Mouse (Mus musculus) liver, embryonic 11.5 days (tissue): Measurements from ENCODE around the gene Naa38. TPM values are rescaled to one million over a fixed set of nuclear protein-coding genes. Genes with fewer than 3 reads are reported as not detected.

ENCODE experiments used
- ATAC-seq: fragments of 200-750 bp; cut with Nextera tagmentation; replicated peaks from 2 replicates; pipeline ENCODE4 v1.8.0; 2017; ENCODE audit warnings: moderate number of reproducible peaks, mild to moderate bottlenecking, moderate TSS enrichment, moderate library complexity; ENCODE audit not compliant: low FRiP score
- DNase-seq: peaks from one replicate; pipeline ENCODE4 v3.0.0-alpha.2; 2017; ENCODE audit warnings: low spot score
- H3K27ac ChIP-seq: fragments of 300-500 bp; sonication (generic); 2 replicates; pipeline ENCODE4 v1.5.1; 2014; ENCODE audit warnings: mild to moderate bottlenecking, low read depth, low read length, control low read depth
- H3K27me3 ChIP-seq: fragments of 300-500 bp; sonication (generic); replicated peaks from 2 replicates; pipeline ENCODE4 v1.6.1; 2014; ENCODE audit warnings: low read length, mixed read lengths; ENCODE audit not compliant: control insufficient read depth, insufficient read depth
- H3K36me3 ChIP-seq: fragments of 300-500 bp; sonication (generic); 2 replicates; pipeline ENCODE4 v1.6.1; 2014; ENCODE audit warnings: mild to moderate bottlenecking, low read length, moderate library complexity, mixed read lengths; ENCODE audit not compliant: control insufficient read depth, insufficient read depth
- H3K4me1 ChIP-seq: fragments of 300-500 bp; sonication (generic); replicated peaks from 2 replicates; pipeline ENCODE4 v1.6.1; 2014; ENCODE audit warnings: low read length, mixed read lengths; ENCODE audit not compliant: control insufficient read depth, insufficient read depth
- H3K4me2 ChIP-seq: fragments of 300-500 bp; sonication (generic); 2 replicates; pipeline ENCODE4 v1.6.1; 2014; ENCODE audit warnings: mild to moderate bottlenecking, control low read depth, moderate library complexity
- H3K4me3 ChIP-seq: fragments of 300-500 bp; sonication (generic); 2 replicates; pipeline ENCODE4 v1.5.1; 2014; ENCODE audit warnings: low read depth, low read length, control low read depth
- H3K9ac ChIP-seq: fragments of 300-500 bp; sonication (generic); 2 replicates; pipeline ENCODE4 v1.6.1; 2014; ENCODE audit warnings: low read depth, low read length, control low read depth
- H3K9me3 ChIP-seq: fragments of 300-500 bp; sonication (generic); 2 replicates; pipeline ENCODE4 v1.6.1; 2016; ENCODE audit warnings: low read length, inconsistent platforms, mixed read lengths; ENCODE audit not compliant: control insufficient read depth
- WGBS: fragments of 180-500 bp; shearing (Covaris S2); extraction: QIAGEN DNeasy Blood & Tissue Kit; methylation state at CpG from one replicate; pipeline ENCODE4 v1.1.7; 2014; 5-methylcytosine and 5-hydroxymethylcytosine counted together
- polyA plus RNA-seq: library from polyadenylated mRNA; unstranded; fragments of >200 nt; fragmentation: Nextera tagmentation; extraction: Ambion mirVana; gene quantifications from 2 replicates; pipeline ENCODE4 v1.2.1, GENCODE M21; 2014

The Naa38 gene
- polyA plus RNA-seq, 1 experiment from 2014 or later: 178 TPM

GRCm38 (mm10) chr11:69414421-69415326, 19.4 kb downstream of the Naa38 start:
- H3K4me2 ChIP-seq: peak overlapping the region; percentile 97
- peak overlapping the region; percentile 96 for H3K27ac ChIP-seq
- no peak for DNase-seq
- H3K27me3 ChIP-seq: no peaks in the 10 kb centered on the region
- peak overlapping the region; percentile 81 for H3K9ac ChIP-seq
- H3K4me1 ChIP-seq: peaks cover 65% of the 10 kb centered on the region
- H3K36me3 ChIP-seq: no peaks in the 10 kb centered on the region
- WGBS: 35% methylated on average over 4 of the region's 4 CpGs
- peak overlapping the region; percentile 64 for H3K4me3 ChIP-seq
- no peak for ATAC-seq
- H3K9me3 ChIP-seq: no peaks in the 10 kb centered on the region

- DNase-seq (no peak), ATAC-seq (no peak)
- H3K4me2 ChIP-seq: peak overlapping the region; percentile 97
- no peaks in the 10 kb centered on the region for H3K9me3 ChIP-seq
- 4% methylated on average over 3 of the region's 3 CpGs for WGBS
- peak overlapping the region; percentile 96 for H3K27ac ChIP-seq
- H3K36me3 ChIP-seq: no peaks in the 10 kb centered on the region
- H3K4me1 ChIP-seq: peaks cover 67% of the 10 kb centered on the region
- H3K9ac ChIP-seq: peak overlapping the region; percentile 81
- peak overlapping the region; percentile 64 for H3K4me3 ChIP-seq
- H3K27me3 ChIP-seq: no peaks in the 10 kb centered on the region
Measured at GRCm38 (mm10) chr11:69415327-69415667, 20.0 kb downstream of the Naa38 start.

- Histone ChIP-seq H3K27ac (peak overlapping the region; percentile 96), H3K36me3 (no peaks in the 10 kb centered on the region), H3K4me1 (peaks cover 73% of the 10 kb centered on the region), H3K9me3 (no peaks in the 10 kb centered on the region), H3K4me3 (peak overlapping the region; percentile 64), H3K4me2 (peak overlapping the region; percentile 97), H3K9ac (peak overlapping the region; percentile 81), H3K27me3 (peaks cover 4% of the 10 kb centered on the region; the same call in 1 of the 2 replicates)
- 2% methylated on average over 16 of the region's 25 CpGs for WGBS
- ATAC-seq: no peak
- peak; percentile 65 for DNase-seq
Measured at GRCm38 (mm10) chr11:69415668-69416451, 20.6 kb downstream of the Naa38 start.

DNA sequence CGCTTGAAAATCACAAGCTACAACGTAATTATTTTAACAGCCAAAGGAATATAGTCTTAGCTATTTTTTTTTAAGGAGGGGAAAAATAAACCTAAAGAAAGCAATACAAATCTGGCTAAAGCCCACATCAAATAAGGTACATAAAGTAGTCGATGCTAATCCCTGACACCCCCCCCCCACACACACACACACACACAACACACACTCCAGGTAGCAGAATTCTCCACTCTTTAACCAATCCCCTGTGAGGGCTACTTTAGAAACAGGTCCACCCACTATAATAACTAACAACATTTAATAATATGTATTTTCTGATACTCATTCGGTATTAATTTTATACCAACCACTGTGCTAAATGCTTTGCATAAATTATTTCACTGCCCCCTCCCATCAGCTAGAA, 21.2 kb downstream of the Naa38 start:
- Histone ChIP-seq H3K27me3 (peaks cover 11% of the 10 kb centered on the region), H3K4me1 (peaks cover 79% of the 10 kb centered on the region), H3K36me3 (no peaks in the 10 kb centered on the region), H3K27ac (peak overlapping the region; percentile 96), H3K4me3 (peak overlapping the region; percentile 64), H3K9me3 (no peaks in the 10 kb centered on the region), H3K4me2 (peak overlapping the region; percentile 93), H3K9ac (0 out of 2 replicates have a peak overlapping the region, but pooled peaks have one; percentile 2)
- no peak for ATAC-seq
- WGBS: 5% methylated on average over 4 of the region's 4 CpGs
- DNase-seq: no peak

DNA sequence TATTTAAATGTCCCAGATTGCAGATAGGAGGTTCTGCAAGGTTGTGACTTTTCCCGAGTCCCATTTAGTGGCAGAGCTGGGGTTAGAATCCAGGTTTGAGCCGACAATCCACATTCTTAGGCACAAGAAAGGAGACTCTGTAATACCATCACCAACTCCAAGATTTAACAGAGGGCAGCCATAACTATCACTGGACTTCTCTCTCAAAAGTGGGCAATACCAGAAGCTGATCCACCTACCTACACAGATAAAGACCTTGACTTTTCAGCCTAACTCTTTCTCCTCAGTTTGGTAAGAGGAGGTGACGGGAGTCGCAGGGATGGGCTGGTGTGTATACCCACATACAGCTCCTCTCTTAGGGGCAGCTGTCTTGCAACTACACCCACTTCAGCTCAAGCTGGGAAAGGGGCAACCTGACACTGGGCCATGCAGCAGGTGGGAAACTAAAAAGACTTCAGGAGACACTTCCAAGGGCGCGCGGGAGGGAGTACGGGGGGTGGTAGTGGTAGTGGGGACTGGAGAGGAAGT, 21.7 kb downstream of the Naa38 start:
- H3K4me3 ChIP-seq: peak overlapping the region; percentile 64
- DNase-seq: no peak
- peak overlapping the region; percentile 2; the same call in 1 of the 2 replicates for H3K9ac ChIP-seq
- H3K27me3 ChIP-seq: peaks cover 16% of the 10 kb centered on the region
- H3K36me3 ChIP-seq: no peaks in the 10 kb centered on the region
- peak overlapping the region; percentile 96 for H3K27ac ChIP-seq
- peaks cover 76% of the 10 kb centered on the region for H3K4me1 ChIP-seq
- no peaks in the 10 kb centered on the region for H3K9me3 ChIP-seq
- no peak for ATAC-seq
- H3K4me2 ChIP-seq: peak overlapping the region; percentile 93
- WGBS: 19% methylated on average over 8 of the region's 8 CpGs

DNA sequence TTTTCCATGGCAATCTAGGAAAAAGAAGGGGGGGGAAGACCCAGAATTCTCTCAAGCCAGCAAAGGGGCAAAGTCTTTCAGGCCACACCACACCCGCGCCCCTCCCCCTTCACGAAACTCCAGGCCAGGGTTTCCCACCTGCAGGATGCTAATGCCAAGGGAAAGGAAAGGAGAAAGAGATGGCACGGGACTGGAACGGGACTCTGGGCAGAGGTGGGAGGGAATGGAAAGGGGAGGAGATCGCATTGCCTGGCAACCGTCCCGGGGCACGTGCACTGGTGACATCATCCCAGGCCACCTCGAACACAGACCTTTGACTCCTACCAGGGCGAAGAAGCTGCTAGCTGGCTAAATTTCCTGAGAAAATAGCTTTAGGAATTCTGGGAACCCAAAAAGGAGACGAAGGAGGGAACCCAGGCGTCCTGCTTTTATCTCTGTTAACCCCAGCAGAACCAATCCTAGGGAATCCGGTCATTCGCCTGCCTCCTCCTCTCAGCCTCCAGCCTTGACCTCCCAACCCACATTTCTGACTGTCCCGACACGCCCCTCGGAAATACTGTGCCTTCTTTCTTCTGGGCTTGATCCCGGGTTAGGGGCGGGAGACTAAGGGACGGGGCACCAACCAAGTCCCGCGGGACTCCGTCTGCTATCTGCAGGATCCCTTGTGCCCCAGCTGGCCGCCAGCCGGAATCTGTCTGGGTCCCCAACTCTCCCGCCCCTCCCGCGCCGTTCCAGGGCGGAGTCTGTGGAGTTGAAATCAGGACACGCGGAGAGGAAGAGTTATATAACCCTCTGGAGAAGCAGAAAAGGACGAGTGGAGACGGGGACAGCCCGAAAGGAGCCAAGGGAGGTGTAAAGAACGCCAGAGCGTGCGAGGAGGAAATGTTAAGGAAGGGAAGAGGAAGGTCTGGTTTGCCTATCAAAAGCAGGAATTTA, 22.4 kb downstream of the Naa38 start:
- Histone ChIP-seq H3K27me3 (peaks cover 23% of the 10 kb centered on the region), H3K27ac (peak overlapping the region; percentile 96), H3K9me3 (no peaks in the 10 kb centered on the region), H3K4me1 (peaks cover 68% of the 10 kb centered on the region), H3K4me3 (peak overlapping the region; percentile 58), H3K36me3 (no peaks in the 10 kb centered on the region), H3K4me2 (peak overlapping the region; percentile 93), H3K9ac (peak overlapping the region; percentile 55)
- ATAC-seq (peak; percentile 15), DNase-seq (peak; percentile 86)
- under 1% methylated on average over 39 of the region's 39 CpGs for WGBS

GRCm38 (mm10) chr11:69418481-69419442, 23.5 kb downstream of the Naa38 start:
- WGBS: under 1% methylated on average over 45 of the region's 45 CpGs
- H3K27ac ChIP-seq: peak overlapping the region; percentile 96
- peaks cover 58% of the 10 kb centered on the region for H3K4me1 ChIP-seq
- peak overlapping the region; percentile 93 for H3K4me2 ChIP-seq
- ATAC-seq (peak; percentile 80), DNase-seq (peak; percentile 92)
- H3K27me3 ChIP-seq: peaks cover 28% of the 10 kb centered on the region
- H3K4me3 ChIP-seq: peak overlapping the region; percentile 58
- H3K9me3 ChIP-seq: no peaks in the 10 kb centered on the region
- H3K36me3 ChIP-seq: no peaks in the 10 kb centered on the region
- peak overlapping the region; percentile 59 for H3K9ac ChIP-seq
